Mouse (Mus musculus) CH12.LX (cell line): ENCODE results near the gene Gas6. TPM values are rescaled to one million over a fixed set of nuclear protein-coding genes. Genes with fewer than 3 reads are reported as not detected.

Source experiments
- DNase-seq: peaks from one replicate; pipeline ENCODE4 v3.0.0-alpha.2; 2013; ENCODE audit errors: extremely low read depth
- H3K27ac ChIP-seq: 2 replicates; pipeline ENCODE4 v1.5.1; 2012; ENCODE audit warnings: low read depth, mild to moderate bottlenecking, control low read depth, moderate library complexity; ENCODE audit not compliant: insufficient read depth
- H3K27me3 ChIP-seq: replicated peaks from 2 replicates; pipeline ENCODE3; 2012; ENCODE audit warnings: inconsistent platforms
- H3K36me3 ChIP-seq, 2 experiments: replicated peaks in 1 of 2; 2 replicates each; pipeline versions ENCODE3 to v1.6.1; 2012; ENCODE audit warnings: inconsistent platforms in 1 of 2, low read length in 1 of 2, mild to moderate bottlenecking in 1 of 2, mixed read lengths in 1 of 2, moderate library complexity in 1 of 2; ENCODE audit not compliant: control insufficient read depth in 1 of 2, insufficient read depth in 1 of 2
- H3K4me1 ChIP-seq, 2 experiments: 2 replicates each; pipeline ENCODE4 v1.6.1; 2012; ENCODE audit warnings: inconsistent platforms in 1 of 2, moderate library complexity in 1 of 2; ENCODE audit not compliant: insufficient read depth in 2 of 2, control insufficient read depth in 1 of 2
- H3K4me2 ChIP-seq: 2 replicates; pipeline ENCODE4 v1.6.1; 2012; ENCODE audit warnings: low read depth, mild to moderate bottlenecking, control low read depth; ENCODE audit not compliant: poor library complexity, insufficient read depth, severe bottlenecking
- H3K4me3 ChIP-seq, 3 experiments: fragments of 150-350 bp in 1 of 3; sonication (generic) in 1 of 3; replicated peaks in 1 of 3; 2 replicates each; pipeline versions ENCODE3 to v1.5.1; 2011 to 2012; ENCODE audit warnings: low read depth in 2 of 3, low read length in 2 of 3, mild to moderate bottlenecking in 2 of 3, moderate library complexity in 2 of 3, control low read depth in 1 of 3, improper control_type of control experiment in 1 of 3, inconsistent platforms in 1 of 3, mixed read lengths in 1 of 3; ENCODE audit not compliant: poor library complexity in 1 of 3
- H3K79me2 ChIP-seq: replicated peaks from 2 replicates; pipeline ENCODE4 v1.6.1; 2012; ENCODE audit warnings: mild to moderate bottlenecking, moderate library complexity; ENCODE audit not compliant: control insufficient read depth, poor library complexity, insufficient read depth, severe bottlenecking; ENCODE audit errors: extremely low read depth
- H3K9ac ChIP-seq: 2 replicates; pipeline ENCODE4 v1.6.1; 2012; ENCODE audit warnings: low read depth, mild to moderate bottlenecking, control low read depth, moderate library complexity; ENCODE audit not compliant: insufficient read depth
- H3K9me3 ChIP-seq: replicated peaks from 2 replicates; pipeline ENCODE3; 2012; ENCODE audit warnings: low read length, inconsistent platforms, mixed read lengths
- BHLHE40 ChIP-seq: IDR thresholded peaks from 2 replicates; pipeline ENCODE4 v1.6.1; 2011; ENCODE audit warnings: mild to moderate bottlenecking, low read depth, low read length, improper control_type of control experiment
- CHD1 ChIP-seq: IDR thresholded peaks from 2 replicates; pipeline ENCODE4 v1.6.1; 2012; ENCODE audit warnings: low read depth, low read length, improper control_type of control experiment, inconsistent platforms
- CTCF ChIP-seq, 2 experiments: IDR thresholded peaks in 1 of 2; conservative IDR thresholded peaks in 1 of 2; 2 replicates each; pipeline ENCODE4 v1.5.1; 2011 to 2012; ENCODE audit warnings: low read depth in 2 of 2, low read length in 2 of 2, improper control_type of control experiment in 1 of 2, inconsistent platforms in 1 of 2, mild to moderate bottlenecking in 1 of 2, moderate library complexity in 1 of 2
- ELF1 ChIP-seq: IDR thresholded peaks from 2 replicates; pipeline ENCODE4 v1.6.1; 2014; ENCODE audit warnings: low read depth, mild to moderate bottlenecking, inconsistent platforms, low read length, improper control_type of control experiment
- HCFC1 ChIP-seq: IDR thresholded peaks from 2 replicates; pipeline ENCODE4 v1.6.1; 2012; ENCODE audit warnings: low read depth, mild to moderate bottlenecking, inconsistent platforms, low read length, improper control_type of control experiment
- IRF4 ChIP-seq: IDR thresholded peaks from 2 replicates; pipeline ENCODE4 v1.6.1; 2014; ENCODE audit warnings: low read depth, mild to moderate bottlenecking, inconsistent platforms, low read length, improper control_type of control experiment
- JUND ChIP-seq: conservative IDR thresholded peaks from 2 replicates; pipeline ENCODE4 v1.6.1; 2011; ENCODE audit warnings: low read depth, low read length, improper control_type of control experiment
- KAT2A ChIP-seq: IDR thresholded peaks from 2 replicates; pipeline ENCODE4 v1.6.1; 2012; ENCODE audit warnings: low read length, improper control_type of control experiment, inconsistent platforms; ENCODE audit not compliant: insufficient replicate concordance
- MAZ ChIP-seq: IDR thresholded peaks from 2 replicates; pipeline ENCODE4 v1.6.1; 2012; ENCODE audit warnings: low read depth, mild to moderate bottlenecking, inconsistent platforms, low read length, improper control_type of control experiment, moderate library complexity
- MEF2A ChIP-seq: IDR thresholded peaks from 2 replicates; pipeline ENCODE4 v1.6.1; 2014; ENCODE audit warnings: low read depth, mild to moderate bottlenecking, inconsistent platforms, low read length, improper control_type of control experiment, borderline replicate concordance
- MXI1 ChIP-seq: IDR thresholded peaks from 2 replicates; pipeline ENCODE4 v1.6.1; 2011; ENCODE audit warnings: mild to moderate bottlenecking, low read depth, low read length, improper control_type of control experiment
- MYC ChIP-seq: IDR thresholded peaks from 2 replicates; pipeline ENCODE4 v1.6.1; 2011; ENCODE audit warnings: low read depth, mild to moderate bottlenecking, improper control_type of control experiment, low read length
- NELFE ChIP-seq: IDR thresholded peaks from 2 replicates; pipeline ENCODE4 v1.6.1; 2011; ENCODE audit warnings: low read depth, low read length, improper control_type of control experiment
- NRF1 ChIP-seq: IDR thresholded peaks from 2 replicates; pipeline ENCODE4 v1.6.1; 2014; ENCODE audit warnings: low read depth, mild to moderate bottlenecking, inconsistent platforms, low read length, improper control_type of control experiment, moderate library complexity
- RAD21 ChIP-seq: IDR thresholded peaks from 2 replicates; pipeline ENCODE4 v1.6.1; 2011; ENCODE audit warnings: low read depth, mild to moderate bottlenecking, low read length, improper control_type of control experiment, moderate library complexity
- RCOR1 ChIP-seq: conservative IDR thresholded peaks from 2 replicates; pipeline ENCODE4 v1.6.1; 2012; ENCODE audit warnings: low read depth, mild to moderate bottlenecking, inconsistent platforms, low read length, improper control_type of control experiment
- SIN3A ChIP-seq: IDR thresholded peaks from 2 replicates; pipeline ENCODE4 v1.6.1; 2012; ENCODE audit warnings: low read length, improper control_type of control experiment, inconsistent platforms
- SMC3 ChIP-seq: IDR thresholded peaks from 2 replicates; pipeline ENCODE4 v1.6.1; 2011; ENCODE audit warnings: low read depth, low read length, improper control_type of control experiment
- TBP ChIP-seq: conservative IDR thresholded peaks from 2 replicates; pipeline ENCODE4 v1.6.1; 2011; ENCODE audit warnings: low read depth, low read length, improper control_type of control experiment
- TCF12 ChIP-seq: IDR thresholded peaks from 2 replicates; pipeline ENCODE4 v1.6.1; 2014; ENCODE audit warnings: low read depth, mild to moderate bottlenecking, inconsistent platforms, low read length, improper control_type of control experiment
- UBTF ChIP-seq: IDR thresholded peaks from 2 replicates; pipeline ENCODE4 v1.6.1; 2012; ENCODE audit warnings: low read depth, mild to moderate bottlenecking, inconsistent platforms, low read length, improper control_type of control experiment, moderate library complexity
- USF2 ChIP-seq: conservative IDR thresholded peaks from 2 replicates; pipeline ENCODE4 v1.6.1; 2011; ENCODE audit warnings: low read depth, low read length, improper control_type of control experiment
- ZC3H11A ChIP-seq: IDR thresholded peaks from 2 replicates; pipeline ENCODE4 v1.6.1; 2012; ENCODE audit warnings: low read depth, mild to moderate bottlenecking, inconsistent platforms, low read length, improper control_type of control experiment
- ZKSCAN1 ChIP-seq: IDR thresholded peaks from 2 replicates; pipeline ENCODE4 v1.6.1; 2012; ENCODE audit warnings: low read depth, inconsistent platforms, low read length, improper control_type of control experiment, borderline replicate concordance
- ZMIZ1 ChIP-seq: IDR thresholded peaks from 2 replicates; pipeline ENCODE4 v1.6.1; 2012; ENCODE audit warnings: low read depth, mild to moderate bottlenecking, inconsistent platforms, low read length, improper control_type of control experiment
- dilution Hi-C: fragments of 300-500 bp; cut with MboI; formaldehyde crosslinking; loops from 2 replicates; pipeline ENCODE4 v1.14.3; 2020; ENCODE audit warnings: low sequenced_read_pairs; ENCODE audit not compliant: extremely low pct_unique_long_range_greater_than_20kb, extremely low pct_ligation_motif_present
- in situ Hi-C: fragments of 300-500 bp; cut with MboI; formaldehyde crosslinking; loops from 3 replicates; pipeline ENCODE4 v1.14.3; 2019; ENCODE audit warnings: low sequenced_read_pairs, low pct_ligation_motif_present, low pct_unique_long_range_greater_than_20kb, mixed read lengths
- polyA plus RNA-seq: library from polyadenylated mRNA; unstranded; fragments of >175 nt; gene quantifications from 2 replicates; pipeline ENCODE4 v1.2.1, GENCODE M21; 2012; ENCODE audit warnings: low read depth; ENCODE audit not compliant: insufficient read length
- total RNA-seq, 2 experiments: library from RNA; depleted of rRNA; stranded (reverse); fragments of 300-350 nt in 1 of 2; fragments of >200 nt in 1 of 2; gene quantifications; 2 replicates each; pipeline ENCODE4 v1.2.3; 2012 to 2014

Gene Gas6
- total and polyA plus RNA-seq, 3 experiments, result not detected

DNA sequence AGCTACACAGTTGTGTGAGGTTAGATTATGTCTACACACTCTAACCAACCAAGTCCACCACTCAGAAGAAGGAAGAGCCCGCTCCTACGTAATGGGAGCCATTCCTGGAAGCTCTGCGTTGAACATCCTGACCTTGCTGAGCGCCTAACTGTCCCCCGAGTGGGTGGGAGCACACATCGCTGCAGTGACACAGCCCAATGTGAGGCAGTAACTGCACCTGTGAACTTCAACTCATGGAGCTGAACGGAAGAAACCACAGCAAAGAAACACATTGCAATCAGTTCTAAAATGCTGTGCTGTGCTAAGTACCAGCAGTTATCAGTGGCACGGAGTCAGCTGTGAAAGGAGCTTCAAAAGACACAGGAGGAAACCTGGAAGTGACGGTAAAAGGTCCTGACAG lies 66.1 kb downstream of the Gas6 start:
- no peak for DNase-seq
- dilution Hi-C loops (no loop called here), in situ Hi-C loops (no loop called here)
- Histone ChIP-seq H3K9me3 (peaks cover 5% of the 10 kb centered on the region), H3K27ac (no peak overlapping the region), H3K4me1 (peaks cover 0 to 2% of the 10 kb centered on the region in 2 experiments; a peak in 1 of 4 replicates), H3K79me2 (no peaks in the 10 kb centered on the region), H3K9ac (no peak overlapping the region), H3K36me3 (no peaks in the 10 kb centered on the region), H3K4me3 (no peak overlapping the region), H3K4me2 (no peak overlapping the region), H3K27me3 (peaks cover 91% of the 10 kb centered on the region)
- TF ChIP-seq TCF12 (no peak), MYC (no peak), ZKSCAN1 (no peak), MEF2A (no peak), ZMIZ1 (no peak), IRF4 (no peak), JUND (no peak), ELF1 (no peak), SIN3A (no peak), CTCF (conservative IDR thresholded peaks at IDR 0.05 in 1 of 2, IDR thresholded peaks at IDR 0.05 in 1 of 2; ENCODE audit: low read depth in 2 of 2, low read length in 2 of 2) (no peak), TBP (no peak), USF2 (no peak), UBTF (no peak), RAD21 (no peak), NRF1 (no peak)

- TF ChIP-seq KAT2A (no peak), CHD1 (no peak), HCFC1 (no peak), SIN3A (no peak), ZC3H11A (no peak), RCOR1 (no peak), NELFE (no peak), MXI1 (no peak), USF2 (no peak), SMC3 (no peak), RAD21 (no peak), BHLHE40 (no peak), MYC (no peak), MAZ (no peak), MEF2A (no peak)
- no peak for DNase-seq
- Histone ChIP-seq H3K9me3 (peaks cover 6% of the 10 kb centered on the region), H3K36me3 (no peaks in the 10 kb centered on the region), H3K9ac (no peak overlapping the region), H3K79me2 (no peaks in the 10 kb centered on the region), H3K27ac (no peak overlapping the region), H3K27me3 (peaks cover 85% of the 10 kb centered on the region), H3K4me1 (peaks cover 0 to 2% of the 10 kb centered on the region in 2 experiments; a peak in 1 of 4 replicates), H3K4me3 (no peak overlapping the region), H3K4me2 (no peak overlapping the region)
- dilution Hi-C loops (no loop called here), in situ Hi-C loops (no loop called here)
Observed at GRCm38 (mm10) chr8:13427351-13427750, 66.9 kb downstream of the Gas6 start.
